Mouse (Mus musculus): ENCODE results near the gene Prpf8. TPM values are rescaled to one million over a fixed set of nuclear protein-coding genes. Genes with fewer than 3 reads are reported as not detected.
"Not testable (repeated sequence)": the region's sequence is repeated elsewhere in the genome, so short reads cannot be mapped to it uniquely, and the experiment has no call there.

The Prpf8 gene
- polyA plus RNA-seq, 1 experiment, result 61.0 TPM

DNA sequence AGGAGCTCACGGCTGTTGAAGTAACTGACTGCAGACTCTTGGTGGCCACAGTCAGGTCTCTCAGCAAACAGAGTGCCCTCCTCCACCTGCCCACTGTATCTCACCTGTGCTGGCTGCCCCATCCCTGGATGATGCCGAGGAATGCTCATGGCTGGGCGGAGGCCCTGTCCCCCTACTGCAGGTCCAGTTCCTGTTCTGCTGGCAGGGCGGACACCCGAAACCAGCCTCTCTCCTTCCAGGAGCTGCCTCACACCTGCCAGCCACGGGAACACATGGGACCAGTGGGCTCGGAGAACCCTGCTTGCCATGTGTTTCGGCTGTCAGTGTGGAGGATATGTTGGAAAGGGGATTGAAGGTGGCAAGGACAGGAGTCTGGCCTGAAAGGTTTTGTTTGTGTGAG lies 53.6 kb downstream of the Prpf8 start:
- Histone ChIP-seq H3K4me3 (ENCODE audit: insufficient read depth, low read depth, low read length) (no peak overlapping the region), H3K4me1 (ENCODE audit: control insufficient read depth, insufficient read depth, insufficient read length, low read length) (peaks cover 38% of the 10 kb centered on the region), H3K27ac (replicated peaks; ENCODE audit: low read depth, low read length) (no peak overlapping the region)

DNA sequence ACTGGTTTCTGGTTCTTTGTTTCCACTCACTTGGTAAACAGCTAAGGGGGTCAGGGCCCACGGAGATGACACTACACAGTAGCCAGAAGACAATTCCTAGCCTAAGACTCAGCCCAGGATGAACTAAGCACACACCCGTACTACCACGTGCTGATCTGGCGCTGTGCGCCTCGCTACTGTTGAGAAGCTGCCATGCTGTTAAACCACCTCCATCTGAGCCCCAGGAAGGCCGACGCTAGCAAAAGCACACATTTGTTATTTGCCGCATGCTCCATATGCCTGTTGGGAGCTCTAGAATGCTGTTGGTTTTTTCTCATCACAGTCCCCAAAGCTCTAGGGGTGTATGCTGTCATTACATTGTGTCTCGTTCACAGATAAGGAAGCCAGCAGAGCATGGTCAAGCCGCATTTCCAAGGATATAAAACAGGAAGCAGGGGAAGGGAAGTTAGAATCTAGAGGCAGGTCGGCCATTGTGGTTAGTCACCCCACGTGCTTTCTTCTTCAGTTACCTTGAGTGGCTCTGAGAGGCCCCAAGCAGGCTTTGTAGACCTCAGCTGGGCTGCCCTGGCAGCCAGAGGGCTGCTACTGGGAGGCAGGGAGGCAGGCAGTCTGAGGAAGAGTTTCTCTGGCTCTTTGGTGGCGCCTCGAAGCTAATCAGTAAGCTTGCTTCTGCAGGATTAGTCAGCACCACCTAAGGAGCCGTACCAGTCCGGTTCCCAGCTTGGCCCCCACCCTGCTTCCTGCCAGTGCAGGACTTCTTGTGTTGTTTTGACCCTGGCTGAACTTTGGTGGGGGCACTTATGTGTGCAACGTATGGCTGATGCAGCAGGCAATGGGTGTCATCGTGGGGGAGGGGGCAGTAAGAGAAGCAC lies 54.3 kb downstream of the Prpf8 start:
- Histone ChIP-seq H3K27ac (replicated peaks; ENCODE audit: low read depth, low read length) (0 out of 2 replicates have a peak overlapping the region, but pooled peaks have one; percentile 19), H3K4me3 (ENCODE audit: insufficient read depth, low read depth, low read length) (no peak overlapping the region), H3K4me1 (ENCODE audit: control insufficient read depth, insufficient read depth, insufficient read length, low read length) (peaks cover 33% of the 10 kb centered on the region)

DNA sequence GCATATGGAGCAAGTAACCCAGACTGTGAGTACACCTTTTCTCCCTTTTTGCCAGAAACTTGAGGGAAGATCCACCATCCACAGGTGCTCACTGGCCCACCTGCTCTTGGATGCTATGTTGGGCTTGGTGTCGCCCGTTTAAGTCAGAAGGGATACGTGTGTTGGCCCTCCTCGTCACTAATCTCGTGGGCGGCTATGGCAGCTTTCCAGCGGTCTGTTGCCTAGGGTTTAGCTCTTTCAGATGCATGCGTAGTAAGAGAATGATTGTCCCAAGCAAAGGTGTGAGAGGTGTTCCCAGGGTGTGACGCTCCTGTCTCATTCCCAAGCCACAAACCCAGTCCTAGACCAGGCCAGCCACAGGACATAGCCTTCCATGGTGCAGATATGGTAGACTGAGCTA lies 58.1 kb downstream of the Prpf8 start:
- H3K4me1 ChIP-seq (ENCODE audit: control insufficient read depth, insufficient read depth, insufficient read length, low read length), result peaks cover 11% of the 10 kb centered on the region
- H3K27ac ChIP-seq (replicated peaks; ENCODE audit: low read depth, low read length), result no peak overlapping the region
- H3K4me3 ChIP-seq (ENCODE audit: insufficient read depth, low read depth, low read length), result no peak overlapping the region

DNA sequence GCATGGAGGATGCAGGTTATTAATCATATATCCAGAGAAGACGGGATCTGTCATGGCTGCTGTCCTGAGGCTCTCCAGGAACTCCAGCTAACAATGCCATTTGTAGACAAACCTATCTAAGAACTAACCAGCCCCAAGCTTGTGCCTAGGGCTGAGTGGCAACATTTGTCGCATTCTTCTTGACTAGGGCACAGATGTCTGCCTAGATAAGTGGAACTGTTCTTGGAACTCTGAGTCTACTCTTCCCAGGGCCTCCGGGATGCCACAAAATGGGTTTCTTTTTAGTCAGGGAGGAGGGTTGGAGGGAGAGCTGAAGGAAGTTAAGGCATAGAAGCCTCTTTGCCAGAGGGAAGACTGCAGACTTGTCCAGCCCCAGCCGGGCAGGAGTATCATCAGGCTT lies 59.4 kb downstream of the Prpf8 start:
- Histone ChIP-seq H3K27ac (replicated peaks; ENCODE audit: low read depth, low read length) (no peak overlapping the region), H3K4me1 (ENCODE audit: control insufficient read depth, insufficient read depth, insufficient read length, low read length) (peaks cover 9% of the 10 kb centered on the region), H3K4me3 (ENCODE audit: insufficient read depth, low read depth, low read length) (no peak overlapping the region)

DNA sequence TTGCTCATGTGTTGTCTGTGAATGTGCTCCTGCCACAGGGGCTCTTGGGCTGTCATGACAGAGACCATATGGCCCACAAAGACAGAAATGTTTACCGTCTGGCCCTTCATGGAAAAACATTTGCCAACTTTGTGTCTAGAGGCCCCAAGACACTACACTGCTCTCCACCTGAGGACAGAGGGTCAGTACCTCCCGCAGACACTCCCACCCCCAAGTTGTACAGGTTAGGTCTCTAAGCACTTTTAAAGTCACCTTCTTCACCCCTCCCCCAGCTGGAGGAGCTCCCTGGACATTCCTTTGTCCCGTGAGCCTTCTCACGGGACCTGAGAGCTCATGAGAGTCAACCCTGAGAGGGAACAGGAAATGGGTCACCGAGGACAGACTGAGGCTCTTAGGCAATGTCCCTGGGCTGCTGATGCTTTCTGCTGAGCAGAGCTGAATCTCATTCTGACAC lies 63.1 kb downstream of the Prpf8 start:
- peaks cover 11% of the 10 kb centered on the region for H3K4me1 ChIP-seq (ENCODE audit: control insufficient read depth, insufficient read depth, insufficient read length, low read length)
- peak overlapping the region; percentile 60 for H3K27ac ChIP-seq (replicated peaks; ENCODE audit: low read depth, low read length)
- no peak overlapping the region for H3K4me3 ChIP-seq (ENCODE audit: insufficient read depth, low read depth, low read length)

DNA sequence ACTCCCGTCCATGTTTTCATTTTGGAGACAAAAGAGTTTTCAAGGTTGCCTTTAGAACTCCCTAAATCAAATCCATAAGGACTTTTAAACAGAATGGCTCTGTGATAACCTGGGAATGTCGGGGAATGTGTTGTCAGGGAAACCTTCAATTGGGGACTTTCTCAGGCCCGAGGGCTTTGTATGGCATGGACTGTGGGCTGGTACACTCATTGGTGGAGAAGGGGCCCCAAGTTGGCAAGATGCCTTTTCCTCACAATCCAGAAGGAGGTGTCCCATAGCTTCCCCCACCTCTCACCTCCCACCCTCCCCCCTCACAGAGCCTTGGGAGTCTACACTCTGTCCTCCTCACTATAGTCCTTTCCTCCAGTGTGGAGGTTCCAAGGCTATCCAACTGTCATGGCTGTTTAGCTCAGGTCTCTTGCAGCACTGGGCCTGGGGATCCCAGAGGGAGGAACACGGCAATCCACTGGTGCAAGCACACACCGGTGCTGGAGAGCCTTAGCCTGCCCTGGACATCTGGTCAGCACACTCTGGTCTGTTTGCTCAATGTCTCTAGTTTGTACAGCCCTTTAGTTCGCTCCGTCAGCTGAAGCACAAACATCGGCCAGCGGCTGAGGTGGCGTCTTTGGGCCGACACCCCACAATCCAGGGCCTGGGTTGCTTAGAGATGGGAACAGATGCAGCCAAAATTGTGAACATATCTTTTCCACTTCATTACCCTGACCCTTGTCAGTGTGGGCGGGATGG lies 63.8 kb downstream of the Prpf8 start:
- Histone ChIP-seq H3K27ac (replicated peaks; ENCODE audit: low read depth, low read length) (peak overlapping the region; percentile 54), H3K4me3 (ENCODE audit: insufficient read depth, low read depth, low read length) (no peak overlapping the region), H3K4me1 (ENCODE audit: control insufficient read depth, insufficient read depth, insufficient read length, low read length) (peaks cover 11% of the 10 kb centered on the region)

DNA sequence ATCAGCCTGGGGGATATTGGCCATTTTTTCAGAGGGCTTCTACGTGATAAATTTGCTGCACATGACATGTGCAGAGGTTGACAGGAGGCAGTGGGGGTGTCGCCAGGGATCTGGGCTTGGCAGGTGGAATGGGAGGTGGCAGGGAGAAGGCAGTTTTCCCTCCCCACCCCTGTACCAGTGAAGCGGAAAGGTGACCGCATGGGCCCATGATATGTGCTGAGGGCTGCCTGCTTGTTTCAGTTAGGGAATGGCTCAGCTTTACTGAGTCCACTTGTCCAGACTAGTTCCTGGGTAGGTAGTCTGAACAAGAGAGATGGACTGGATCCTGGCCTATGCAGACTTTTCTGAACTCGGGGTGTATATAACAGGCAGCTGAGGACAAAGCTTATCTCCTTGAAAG lies 64.7 kb downstream of the Prpf8 start:
- peak overlapping the region; percentile 28; the same call in 1 of the 2 replicates for H3K27ac ChIP-seq (replicated peaks; ENCODE audit: low read depth, low read length)
- H3K4me1 ChIP-seq (ENCODE audit: control insufficient read depth, insufficient read depth, insufficient read length, low read length), result peaks cover 11% of the 10 kb centered on the region
- no peak overlapping the region for H3K4me3 ChIP-seq (ENCODE audit: insufficient read depth, low read depth, low read length)

DNA sequence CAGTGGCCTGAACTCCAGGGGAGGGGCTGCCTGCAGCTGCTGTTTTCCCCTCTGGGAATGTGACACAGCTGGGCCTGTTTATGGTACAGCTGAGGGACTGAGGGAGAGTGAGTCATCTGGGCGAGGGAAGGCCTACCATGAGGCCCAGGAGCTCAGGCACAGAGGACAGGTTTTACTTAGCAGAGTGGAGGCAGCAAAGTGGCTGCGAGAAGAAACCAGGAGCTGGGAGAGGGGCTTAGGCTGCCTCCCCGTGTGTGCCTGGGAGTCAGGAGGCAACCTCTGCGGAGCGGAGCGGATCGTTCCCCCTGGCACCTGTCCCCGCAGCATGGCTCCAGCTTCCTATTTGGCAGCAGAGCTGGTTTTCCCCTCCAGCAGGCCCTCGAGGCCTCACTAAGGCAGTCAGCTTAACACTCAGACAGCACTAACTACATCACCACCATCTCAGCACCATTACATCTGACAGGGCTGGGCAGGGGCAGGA lies 65.4 kb downstream of the Prpf8 start:
- Histone ChIP-seq H3K4me1 (ENCODE audit: control insufficient read depth, insufficient read depth, insufficient read length, low read length) (peaks cover 11% of the 10 kb centered on the region), H3K27ac (replicated peaks; ENCODE audit: low read depth, low read length) (peak overlapping the region; percentile 28), H3K4me3 (ENCODE audit: insufficient read depth, low read depth, low read length) (no peak overlapping the region)

DNA sequence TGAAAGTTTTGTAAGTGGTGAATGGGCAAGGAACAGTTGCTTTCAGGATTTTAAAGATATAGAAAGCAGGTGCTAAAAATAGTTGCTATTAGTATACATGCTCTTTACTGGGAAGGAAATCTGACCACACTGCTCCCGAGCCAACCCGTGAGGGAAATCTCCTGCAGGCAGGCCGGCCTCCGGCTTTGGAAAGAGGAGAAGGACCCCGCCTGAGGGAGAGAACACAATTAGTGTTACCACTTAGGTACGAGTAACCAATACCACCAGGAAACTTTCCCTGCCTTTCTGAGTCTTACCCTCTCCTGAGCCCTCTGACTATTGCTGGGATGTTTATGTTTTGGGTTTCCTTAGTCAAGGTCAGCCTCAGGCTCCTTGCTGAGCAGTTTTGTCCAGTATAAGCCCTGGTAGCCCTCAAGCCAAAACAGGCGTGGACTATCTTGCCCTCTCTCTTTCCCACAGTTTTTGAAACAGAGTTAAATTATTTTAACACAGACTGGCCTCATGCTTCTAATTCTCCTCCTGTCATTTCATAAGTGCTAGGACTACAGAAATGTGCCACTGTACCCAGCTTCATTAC lies 66.4 kb downstream of the Prpf8 start:
- Histone ChIP-seq H3K27ac (replicated peaks; ENCODE audit: low read depth, low read length) (no peak overlapping the region; the same call in 1 of the 2 replicates), H3K4me3 (ENCODE audit: insufficient read depth, low read depth, low read length) (no peak overlapping the region), H3K4me1 (ENCODE audit: control insufficient read depth, insufficient read depth, insufficient read length, low read length) (peaks cover 11% of the 10 kb centered on the region)

DNA sequence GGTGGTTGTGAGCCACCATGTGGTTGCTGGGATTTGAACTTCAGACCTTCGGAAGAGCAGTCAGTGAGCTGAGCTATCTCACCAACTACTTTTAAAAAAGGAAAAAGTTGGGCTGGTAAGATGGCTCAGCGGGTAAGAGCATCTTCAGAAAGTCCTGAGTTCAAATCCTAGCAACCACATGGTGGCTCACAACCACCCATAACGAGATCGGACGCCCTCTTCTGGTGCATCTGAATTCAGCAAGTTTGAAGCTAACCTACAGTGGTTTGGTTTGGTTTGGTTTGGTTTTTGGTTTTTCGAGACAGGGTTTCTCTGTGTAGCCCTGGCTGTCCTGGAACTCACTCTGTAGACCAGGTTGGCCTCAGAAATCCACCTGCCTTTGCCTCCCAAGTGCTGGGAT lies 69.4 kb downstream of the Prpf8 start:
- not testable (repeated sequence) for H3K4me1 ChIP-seq (ENCODE audit: control insufficient read depth, insufficient read depth, insufficient read length, low read length); H3K27ac ChIP-seq (replicated peaks; ENCODE audit: low read depth, low read length); H3K4me3 ChIP-seq (ENCODE audit: insufficient read depth, low read depth, low read length)

DNA sequence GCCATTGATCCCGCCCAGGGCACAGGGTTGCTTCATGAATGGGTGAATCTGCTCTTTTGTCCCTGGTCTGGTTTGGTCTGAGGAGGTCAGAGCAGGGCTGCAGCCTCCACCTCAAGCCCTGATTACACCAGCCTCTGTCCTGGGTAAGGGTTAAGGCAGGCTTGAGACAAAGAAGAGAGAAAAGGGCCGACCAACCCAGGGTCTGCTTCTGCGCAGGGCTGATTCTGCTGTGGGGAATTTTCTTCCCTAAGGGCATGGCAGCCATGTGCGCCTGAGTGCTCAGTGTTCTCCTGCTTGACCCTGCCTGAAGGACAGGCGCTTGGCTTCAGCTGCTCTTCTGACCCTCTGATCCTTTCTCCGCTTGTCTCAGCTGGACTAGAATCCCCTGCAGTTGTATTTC lies 70.5 kb downstream of the Prpf8 start:
- no peak overlapping the region for H3K27ac ChIP-seq (replicated peaks; ENCODE audit: low read depth, low read length)
- H3K4me3 ChIP-seq (ENCODE audit: insufficient read depth, low read depth, low read length), result no peak overlapping the region
- H3K4me1 ChIP-seq (ENCODE audit: control insufficient read depth, insufficient read depth, insufficient read length, low read length), result no peaks in the 10 kb centered on the region; the same call in 1 of the 2 replicates

DNA sequence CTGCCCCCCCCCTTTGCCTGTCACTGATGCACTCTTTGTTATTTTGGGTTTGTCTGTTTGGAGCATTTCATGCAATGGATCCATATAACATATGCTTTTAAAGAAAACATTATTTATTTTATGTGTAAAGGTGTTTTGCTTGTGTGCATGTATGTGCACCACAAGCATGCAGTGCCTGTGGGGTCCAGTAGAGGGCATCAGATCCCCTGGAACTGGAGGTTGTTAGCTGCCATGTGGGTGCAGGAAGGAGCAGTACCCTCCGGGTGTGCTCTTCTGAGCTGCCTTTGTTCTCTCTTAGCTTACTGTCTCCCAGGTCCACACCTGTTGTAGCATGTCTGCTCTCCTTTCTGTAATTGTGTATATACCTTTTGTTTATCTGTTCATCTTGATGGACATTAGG lies 71.5 kb downstream of the Prpf8 start:
- no peak overlapping the region for H3K27ac ChIP-seq (replicated peaks; ENCODE audit: low read depth, low read length)
- H3K4me1 ChIP-seq (ENCODE audit: control insufficient read depth, insufficient read depth, insufficient read length, low read length), result peaks cover 3% of the 10 kb centered on the region; the same call in 1 of the 2 replicates
- H3K4me3 ChIP-seq (ENCODE audit: insufficient read depth, low read depth, low read length), result no peak overlapping the region
